Mouse (Mus musculus): ENCODE data around the gene Plxnc1. TPM values are rescaled to one million over a fixed set of nuclear protein-coding genes. Genes with fewer than 3 reads are reported as not detected.

Plxnc1 gene
- 76.3 and 109 TPM in 2 replicates for total RNA-seq (2023)

GRCm38 (mm10) chr10:94944691-94945205, at the start of gene Plxnc1:
Gene Plxnc1 (minus strand): TSS chr10:94944835.

Measured in neutrophil, adult 65 days (primary cell).